Mouse (Mus musculus): ENCODE measurements around the gene Cdv3.
"Not testable (repeated sequence)": the region's sequence is repeated elsewhere in the genome, so short reads cannot be mapped to it uniquely, and the experiment has no call there.

Cdv3 gene

DNA sequence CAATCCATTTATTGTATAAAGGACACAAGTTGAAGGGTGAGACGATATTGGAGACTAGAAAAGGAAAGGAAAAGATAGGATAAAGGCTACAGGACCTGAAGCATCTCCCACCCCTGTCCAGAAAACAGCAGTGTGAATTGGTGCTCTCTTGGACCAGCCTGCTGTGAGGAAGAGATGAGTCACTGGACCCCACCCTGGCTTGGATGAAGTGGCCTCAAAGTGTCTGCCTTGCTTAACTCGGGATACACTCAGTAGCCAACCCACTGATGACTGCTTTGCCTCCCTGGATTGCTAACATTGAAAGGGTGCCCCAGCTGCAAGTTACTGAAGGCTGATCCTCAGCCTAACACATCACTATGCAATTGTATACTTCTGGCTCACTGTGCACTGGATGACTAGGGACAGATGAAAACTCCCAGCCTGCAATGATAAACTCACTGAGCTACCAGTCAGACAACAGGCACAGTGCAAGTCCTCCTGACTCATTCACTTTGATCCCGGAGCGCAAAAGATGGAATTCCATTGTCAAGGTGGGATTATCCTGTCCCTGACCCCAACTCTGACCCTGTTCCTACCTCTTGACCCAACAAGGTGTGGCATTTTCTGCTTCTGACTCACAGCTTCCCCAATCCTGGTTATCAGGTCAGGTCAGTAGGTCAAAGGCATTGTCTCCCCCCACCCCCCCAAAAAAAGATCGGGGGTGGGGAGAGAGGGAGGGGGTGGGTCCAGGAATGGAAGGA is 6.8 kb upstream of the Cdv3 start:
- DNase-seq (ENCODE audit: low read depth): no peak

DNA sequence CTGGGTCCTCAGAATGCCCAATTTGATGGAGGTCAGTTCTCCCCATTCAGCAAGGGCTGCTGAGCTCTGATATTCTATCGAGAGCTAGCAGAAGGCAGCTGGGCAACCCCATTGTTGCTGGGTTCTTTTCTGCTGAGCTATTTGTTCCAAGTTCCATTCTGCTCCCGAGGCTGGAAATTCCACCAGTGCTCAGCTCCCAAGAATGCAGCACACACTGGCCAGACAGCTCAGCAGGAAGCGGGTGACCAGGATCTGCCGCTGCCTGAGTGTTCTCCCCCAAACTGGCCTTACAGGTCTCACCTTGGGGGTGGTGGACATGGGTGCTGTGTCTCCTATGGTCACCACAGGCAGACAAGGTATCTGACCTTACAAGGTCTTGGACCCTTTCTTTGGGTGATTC is 4.3 kb upstream of the Cdv3 start:
- no peak for DNase-seq (ENCODE audit: low read depth)

DNA sequence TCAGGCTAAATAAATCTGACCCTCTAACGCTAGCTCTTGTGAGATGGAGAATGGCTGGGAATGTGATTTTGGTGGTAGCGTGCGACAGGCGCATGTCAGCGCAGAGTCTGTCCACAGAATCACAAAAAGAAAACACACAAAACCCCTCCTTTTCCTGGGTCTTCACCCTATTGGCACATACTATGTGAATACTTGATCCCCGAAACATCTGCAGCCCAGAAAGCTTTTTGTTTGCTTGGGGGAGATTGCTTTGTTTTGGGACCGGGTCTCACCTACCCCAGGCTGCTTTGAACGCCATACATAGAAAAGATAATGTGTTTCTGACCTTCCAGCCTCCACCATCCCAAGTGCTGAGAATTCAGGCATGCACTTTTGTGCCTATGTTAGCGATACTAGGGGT is 716 bp upstream of the Cdv3 start:
- DNase-seq (ENCODE audit: low read depth): no peak

DNA sequence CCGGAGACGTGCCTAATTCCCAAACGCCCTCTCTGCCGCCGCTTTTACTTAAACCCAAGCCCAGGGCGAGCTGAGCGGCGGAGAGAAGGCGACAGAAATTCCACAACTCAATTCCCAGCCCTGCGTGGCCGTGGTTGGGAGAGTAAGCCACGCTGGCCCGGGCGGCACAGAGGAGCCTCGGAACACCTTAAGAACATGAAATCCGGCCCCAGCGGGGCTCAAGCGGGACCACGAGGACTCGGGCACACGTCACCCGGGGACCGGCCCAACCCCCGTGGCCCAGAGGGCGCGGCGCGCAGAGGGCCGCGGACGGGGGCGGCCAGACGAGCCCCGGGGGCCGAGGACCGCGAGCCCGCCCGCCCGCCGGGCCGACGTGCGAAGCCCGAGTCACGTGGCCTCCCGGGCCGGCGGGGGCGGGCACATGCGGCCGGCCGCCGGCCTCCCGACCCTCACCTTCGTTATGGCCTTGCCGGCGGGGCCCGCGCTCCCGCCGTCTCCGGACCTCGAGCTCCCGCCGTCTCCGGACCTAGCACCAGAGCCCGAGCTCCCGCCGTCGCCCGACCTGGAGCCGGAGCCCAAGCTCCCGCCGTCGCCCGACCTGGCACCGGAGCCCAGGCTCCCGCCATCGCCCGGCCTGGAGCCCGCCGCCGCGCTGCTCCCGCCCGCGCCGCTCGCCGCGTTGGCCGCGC is 895 bp downstream of the Cdv3 start:
- peak; percentile 40 for DNase-seq (ENCODE audit: low read depth)

DNA sequence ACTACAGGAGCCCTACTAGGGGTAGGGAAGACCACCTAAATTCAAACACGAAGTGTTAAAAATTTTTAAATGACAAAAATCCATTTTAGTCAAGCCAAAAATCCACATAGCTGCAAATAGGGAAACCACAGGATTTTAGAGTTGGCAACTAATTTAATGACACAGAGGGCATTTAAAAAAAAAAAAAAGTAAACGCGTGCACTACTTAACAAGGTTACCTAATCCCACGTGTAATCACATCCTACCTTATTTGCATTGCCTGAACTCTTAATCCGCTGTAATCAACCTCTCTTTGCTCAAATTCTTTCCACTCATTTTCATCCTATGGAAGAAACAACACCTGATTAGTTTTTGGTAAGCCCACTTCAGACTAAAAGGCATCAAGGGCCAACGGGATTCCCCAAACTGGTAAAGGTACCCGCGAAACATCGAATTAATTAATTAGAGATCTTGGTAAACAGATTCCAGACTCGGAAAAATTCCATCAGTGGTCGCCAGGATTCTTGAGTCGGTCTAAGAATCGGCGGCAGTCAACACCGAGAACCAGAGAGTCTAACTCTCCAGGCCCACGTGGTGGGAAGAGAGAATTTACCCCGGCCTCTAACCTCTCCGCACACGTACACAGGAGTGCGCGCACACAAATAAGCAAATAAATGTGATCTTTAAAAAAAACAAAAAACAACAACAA is 1.8 kb downstream of the Cdv3 start:
- DNase-seq (ENCODE audit: low read depth): no peak

DNA sequence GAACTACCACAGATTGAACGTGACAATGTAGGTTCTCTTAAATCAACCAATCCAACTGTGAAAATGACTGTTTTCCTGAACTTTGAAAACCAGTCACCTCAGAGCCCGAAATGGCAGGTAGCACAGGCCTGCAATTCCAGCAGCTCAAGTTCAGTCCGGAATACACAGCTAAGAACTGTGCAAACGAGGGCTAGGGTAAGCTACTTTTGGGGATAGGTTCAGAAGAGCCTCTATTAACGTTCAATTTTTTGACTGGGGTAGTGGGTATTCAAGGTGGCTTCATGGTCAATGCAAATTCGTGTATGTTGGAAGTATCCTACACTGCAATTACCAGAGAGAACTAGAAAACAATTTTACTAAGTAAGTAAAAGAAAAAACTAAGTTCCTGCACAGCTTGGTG is 2.6 kb downstream of the Cdv3 start:
- no peak for DNase-seq (ENCODE audit: low read depth)

DNA sequence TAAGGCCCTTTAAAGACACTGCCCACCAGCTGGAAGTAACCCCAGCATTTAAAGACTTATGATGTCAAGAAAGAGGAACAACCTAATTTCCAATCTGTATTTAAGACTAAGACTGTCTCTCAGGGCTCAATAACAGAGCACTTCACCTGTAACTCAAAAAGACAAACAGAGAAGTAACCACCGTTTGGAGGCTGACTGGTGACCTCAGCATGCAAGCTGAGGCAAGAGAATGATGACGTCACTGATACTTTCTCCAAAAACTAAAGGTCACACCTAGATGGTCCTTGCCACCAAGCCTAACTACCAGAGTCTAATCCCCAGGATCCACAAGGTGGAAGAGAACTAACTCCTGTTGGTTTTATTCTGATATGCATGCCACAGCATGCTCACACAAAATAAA is 5.0 kb downstream of the Cdv3 start:
- no peak for DNase-seq (ENCODE audit: low read depth)

DNA sequence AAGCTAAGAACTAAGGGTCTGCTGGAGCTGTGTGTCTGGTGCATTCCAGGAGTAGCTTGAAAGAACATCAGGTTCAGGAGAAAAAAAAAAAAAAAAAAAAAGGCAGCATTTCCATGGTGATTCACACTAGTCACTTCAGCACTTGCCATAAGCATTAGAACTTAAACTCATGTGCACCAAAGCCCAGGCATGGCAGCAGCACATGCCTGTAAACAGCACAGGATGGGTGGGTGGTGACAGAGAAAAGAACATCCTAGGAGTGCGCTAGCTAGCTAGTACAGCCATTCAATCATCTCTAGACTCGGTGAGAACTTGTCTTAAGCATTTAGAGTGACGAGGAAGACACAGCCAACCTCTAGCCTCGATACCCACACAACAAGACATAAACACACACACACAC is 7.1 kb downstream of the Cdv3 start:
- DNase-seq (ENCODE audit: low read depth): no peak

DNA sequence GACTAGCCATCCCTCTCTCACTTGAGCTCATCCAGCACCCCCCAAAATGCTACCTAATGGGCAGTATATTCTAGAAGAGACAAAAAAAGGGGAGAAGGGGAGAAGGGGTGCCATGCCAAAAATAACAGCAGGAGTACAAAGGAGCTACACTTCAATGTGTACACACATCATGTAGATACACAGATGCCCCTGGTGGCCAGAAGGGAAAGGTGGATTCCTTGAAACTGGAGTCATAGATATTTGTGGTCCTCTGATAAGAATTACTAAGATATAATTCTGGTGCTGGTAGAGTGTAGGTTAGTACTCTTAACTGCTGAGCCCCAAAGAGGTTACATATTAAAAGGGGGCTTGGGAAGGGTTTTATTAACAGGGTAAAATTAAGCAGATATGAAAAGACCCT is 7.7 kb downstream of the Cdv3 start:
- DNase-seq (ENCODE audit: low read depth): peak; percentile 55

DNA sequence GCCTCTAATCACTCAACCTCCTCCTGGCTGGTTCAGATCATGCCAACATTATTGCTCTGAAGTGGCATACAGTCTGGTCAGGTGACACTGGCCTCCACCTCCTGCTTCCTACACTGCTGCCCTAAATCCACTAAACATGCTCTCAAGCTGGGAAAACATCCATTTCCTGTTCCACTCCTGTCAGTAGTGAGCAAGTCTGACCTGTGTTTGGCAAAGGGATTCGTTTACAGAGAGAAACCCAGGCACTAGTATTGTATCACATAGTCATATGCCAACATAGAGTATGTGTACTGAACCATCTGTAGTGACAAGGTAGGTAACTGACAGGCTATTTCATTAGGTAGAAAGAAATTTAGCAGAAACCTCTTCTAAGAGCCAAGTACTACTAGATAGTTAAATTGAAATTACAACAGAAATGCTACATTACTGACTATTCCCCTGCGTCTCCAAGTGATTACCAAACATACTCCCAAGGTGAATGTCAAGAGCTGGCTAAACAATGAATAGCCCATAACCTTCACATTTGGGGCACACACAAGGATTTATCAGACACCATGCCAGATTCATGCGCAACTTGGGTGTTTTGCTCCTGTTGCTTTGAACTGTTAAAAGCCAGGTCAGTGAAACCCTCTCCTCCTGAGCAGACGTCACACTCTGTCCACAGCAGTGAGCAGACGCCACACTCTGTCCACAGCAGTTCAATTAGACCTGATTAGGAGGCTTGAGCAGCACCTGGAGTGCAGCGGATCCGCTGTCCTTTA is 12.0 kb downstream of the Cdv3 start:
- DNase-seq (ENCODE audit: low read depth): not testable (repeated sequence)

DNA sequence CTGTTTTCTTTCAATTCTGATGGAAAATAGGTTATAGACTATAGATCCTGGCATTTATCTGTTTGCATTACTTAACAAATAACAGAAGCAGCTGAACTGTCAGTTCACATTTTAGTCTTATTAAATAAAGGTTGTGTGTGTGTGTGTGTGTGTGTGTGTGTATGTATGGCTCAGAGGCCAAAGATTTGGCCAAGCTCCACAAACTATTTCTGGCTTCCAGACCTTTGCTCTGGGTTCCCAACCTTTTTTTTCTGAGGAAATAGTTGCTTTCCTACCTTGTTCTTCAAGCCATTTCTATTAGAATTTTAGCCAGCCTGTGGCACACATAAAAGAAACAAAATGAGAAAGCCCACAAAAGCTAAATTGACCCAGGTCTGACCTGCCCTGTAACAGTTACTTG is 16.8 kb downstream of the Cdv3 start:
- DNase-seq (ENCODE audit: low read depth): no peak

DNA sequence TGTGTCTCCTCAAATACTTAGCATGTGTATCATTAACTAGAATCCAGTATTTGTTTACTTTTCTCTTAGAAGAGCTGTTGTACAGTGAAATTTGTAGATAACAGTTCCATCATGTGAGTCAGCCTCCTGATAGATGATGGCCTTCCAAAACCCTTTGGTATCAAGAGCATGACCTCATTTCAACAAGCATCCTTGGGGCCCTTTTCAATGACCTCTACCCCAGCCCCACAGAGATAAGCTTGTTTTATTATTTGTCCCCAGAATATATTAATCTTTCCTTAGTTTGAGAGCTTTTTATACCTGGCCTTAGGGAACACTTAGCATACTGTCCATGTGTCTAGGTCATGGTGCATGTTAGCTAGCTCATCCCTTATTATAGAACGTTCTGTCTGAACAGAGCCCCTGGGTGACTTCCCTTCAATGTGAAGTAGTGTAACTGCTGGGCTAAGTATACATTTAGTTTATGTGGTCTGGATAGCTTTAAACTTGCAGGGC is 17.6 kb downstream of the Cdv3 start:
- no peak for DNase-seq (ENCODE audit: low read depth)

DNA sequence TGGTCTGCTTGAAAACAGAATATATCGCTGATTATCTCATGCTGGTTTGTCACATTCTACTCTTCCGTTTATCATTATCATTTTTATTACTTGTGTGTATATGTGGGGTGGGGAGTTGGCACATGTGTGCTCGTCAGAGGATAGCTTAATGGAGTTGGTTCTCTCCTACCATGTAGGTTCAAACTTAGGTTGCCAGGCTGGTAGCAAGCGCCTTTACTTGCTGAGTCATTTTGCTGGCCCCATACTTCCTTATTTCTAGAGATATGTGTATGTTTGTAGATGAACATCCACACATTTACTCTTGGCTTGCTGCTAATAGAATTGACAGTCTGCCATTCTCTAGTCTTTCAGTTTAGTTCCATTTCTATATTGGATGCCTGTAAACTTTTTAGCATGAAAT is 18.6 kb downstream of the Cdv3 start:
- DNase-seq (ENCODE audit: low read depth): no peak

DNA sequence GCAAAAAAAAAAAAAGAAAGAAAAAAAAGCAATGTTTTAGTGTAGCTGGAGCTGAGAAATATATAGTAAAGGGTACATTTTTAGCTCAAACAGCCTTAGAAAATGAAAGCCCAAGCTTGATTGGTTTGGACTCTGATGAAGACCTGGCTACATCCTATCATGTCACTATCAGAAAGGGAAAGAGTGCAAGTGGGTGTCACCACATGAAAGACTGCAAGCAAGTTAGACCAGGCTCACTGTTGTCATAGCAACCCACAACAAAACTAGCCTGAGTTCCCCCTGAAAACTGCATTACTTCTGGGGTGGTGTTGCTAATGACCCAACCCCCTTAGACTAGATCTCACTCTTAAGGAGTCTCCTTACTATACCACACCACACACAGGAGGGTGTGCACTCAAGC is 28.7 kb downstream of the Cdv3 start:
- no peak for DNase-seq (ENCODE audit: low read depth)

DNA sequence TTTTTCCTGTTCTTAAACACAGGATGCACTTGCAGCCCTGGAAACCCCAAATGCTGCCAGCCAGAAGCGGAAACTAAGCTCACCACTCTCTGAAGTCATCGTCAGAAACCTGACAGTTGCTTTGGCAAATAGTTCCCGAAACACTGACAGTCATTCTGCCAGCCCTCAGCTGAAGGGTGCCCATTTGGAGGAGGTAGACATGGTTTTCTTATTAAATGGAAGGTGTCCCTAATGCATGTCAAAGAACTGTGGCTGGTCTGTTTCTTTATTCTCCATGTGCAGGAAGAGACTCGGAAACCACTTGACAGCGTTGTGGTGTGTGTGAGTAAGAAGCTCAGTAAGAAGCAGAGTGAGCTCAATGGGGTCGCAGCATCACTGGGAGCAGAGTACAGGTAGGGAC is 33.0 kb downstream of the Cdv3 start:
- no peak for DNase-seq (ENCODE audit: low read depth)

DNA sequence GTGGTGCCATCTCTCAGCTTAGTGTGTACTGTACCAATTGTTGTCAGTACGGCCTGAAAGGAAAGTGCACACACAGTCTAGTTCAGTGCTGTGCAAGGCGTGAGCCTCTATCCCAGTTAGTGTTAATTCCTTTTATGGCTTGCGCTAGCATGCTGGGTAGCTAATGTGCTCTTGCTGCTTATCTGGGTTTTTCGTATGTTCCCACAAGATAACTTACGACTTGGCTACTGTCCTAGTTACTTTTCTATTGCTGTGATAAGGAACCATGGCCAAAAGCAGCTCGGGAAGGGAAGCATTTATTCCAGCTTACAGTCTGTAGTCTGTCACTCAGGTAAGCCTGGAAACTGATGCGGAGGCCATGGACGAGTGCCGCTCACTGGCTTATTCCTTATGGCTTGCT is 39.2 kb downstream of the Cdv3 start:
- peak; percentile 77 for DNase-seq (ENCODE audit: low read depth)

DNA sequence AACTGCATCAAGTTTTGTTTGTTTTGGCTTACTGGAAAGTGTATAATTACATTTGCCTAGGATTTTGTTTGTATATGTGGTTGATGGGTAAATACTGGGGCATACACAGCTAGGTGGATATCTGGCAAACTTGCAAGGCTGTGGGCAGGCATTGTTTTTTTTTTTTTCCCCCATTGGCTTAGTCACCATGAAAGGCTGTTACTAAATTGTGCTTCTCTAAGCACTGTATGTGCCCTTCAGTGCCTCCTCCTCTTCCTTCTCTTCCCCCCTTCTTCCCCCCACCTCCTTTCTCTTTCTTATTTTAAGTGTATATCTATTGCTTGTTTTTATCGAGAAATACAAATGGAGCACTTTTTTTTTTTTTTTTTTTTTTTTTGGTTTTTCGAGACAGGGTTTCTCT is 41.0 kb downstream of the Cdv3 start:
- DNase-seq (ENCODE audit: low read depth): no peak

DNA sequence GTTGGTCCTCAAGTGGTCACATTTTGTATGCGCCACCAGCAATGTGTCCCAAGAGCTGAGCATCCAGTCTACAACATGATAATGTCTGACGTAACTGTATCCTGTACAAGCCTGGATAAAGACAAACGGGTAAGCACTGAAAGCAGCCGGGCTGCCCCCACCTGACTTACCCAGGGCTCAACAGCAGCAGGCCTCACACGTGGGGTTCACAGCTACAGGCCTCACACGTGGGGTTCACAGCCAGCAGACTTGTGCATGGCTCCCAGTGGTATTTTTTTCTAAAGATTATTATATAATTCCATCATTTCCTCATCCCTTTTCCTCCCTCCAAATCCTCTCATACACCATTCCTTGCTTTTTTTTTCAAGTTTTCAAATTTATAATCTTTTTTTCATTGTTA is 55.8 kb downstream of the Cdv3 start:
- no peak for DNase-seq (ENCODE audit: low read depth)

DNA sequence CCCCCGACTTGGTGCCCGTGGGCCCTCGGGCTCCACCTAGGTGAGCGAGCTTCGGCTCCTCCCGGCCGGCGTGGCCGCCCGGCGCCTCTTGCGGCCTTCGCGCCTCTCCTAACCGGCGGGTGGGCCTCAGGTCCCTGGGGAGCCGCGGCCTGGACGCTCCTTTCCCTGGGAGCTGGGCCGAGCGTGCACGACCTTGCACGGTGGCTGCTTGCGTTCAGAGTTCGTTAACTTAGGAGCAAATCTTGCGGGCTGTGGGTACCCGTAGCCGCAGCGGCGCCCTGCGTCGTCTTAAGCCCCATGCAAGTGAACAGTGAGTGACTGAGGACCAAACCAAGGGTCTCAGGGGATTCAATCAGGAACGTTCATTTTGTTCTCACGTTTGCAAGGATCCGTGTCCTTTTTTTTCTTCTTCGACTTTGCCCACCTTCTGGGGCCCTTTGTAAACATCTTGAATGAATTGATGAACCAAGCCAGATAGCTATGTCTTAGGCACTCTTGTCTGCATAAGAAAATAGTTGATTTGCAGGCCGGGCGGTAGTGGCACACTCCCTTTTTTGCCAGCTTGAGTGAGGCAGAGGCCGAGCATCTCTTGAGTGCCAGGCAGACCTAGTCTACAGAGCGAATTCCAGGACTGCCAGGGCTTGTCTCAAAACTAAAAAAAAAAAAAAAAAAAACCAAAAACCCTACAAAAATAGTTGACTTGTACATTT is 60.2 kb downstream of the Cdv3 start:
- DNase-seq (ENCODE audit: low read depth): no peak

DNA sequence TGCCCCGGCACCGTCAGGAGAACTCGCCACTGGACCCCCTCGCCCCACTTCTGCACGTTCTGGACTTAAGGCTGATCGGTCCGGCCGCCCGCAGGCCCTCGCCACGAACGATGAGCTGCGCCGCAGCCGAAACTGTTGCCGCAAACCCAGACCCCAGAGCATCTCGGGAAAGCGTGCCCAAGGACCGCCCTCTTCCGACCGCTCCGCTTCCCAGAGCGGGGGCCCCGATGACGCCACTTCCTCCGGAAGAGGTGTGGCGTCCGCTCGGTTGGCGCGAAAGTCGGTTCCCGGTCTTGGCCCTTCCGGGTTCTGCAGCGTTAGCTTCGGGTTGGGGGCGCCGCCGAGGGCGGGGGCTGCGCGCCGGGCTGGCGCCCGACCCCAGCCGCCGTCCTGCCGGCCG is 60.7 kb downstream of the Cdv3 start, which contains the start of the genes 1300017J02Rik and Topbp1:
TSS of gene 1300017J02Rik (minus strand) at position 156 of the 400 bp plus-strand sequence.
TSS of gene Topbp1 (plus strand) at position 289 of the 400 bp plus-strand sequence.
- peak; percentile 91 for DNase-seq (ENCODE audit: low read depth)

All from c-Kit-positive CD71-positive TER-119-negative erythroid progenitor cells, embryonic 14.5 days (primary cell).